Mouse (Mus musculus) layer of hippocampus, adult 11-12 months (tissue): ENCODE measurements around the gene Pknox2.

Experiments used
- DNase-seq: peaks from one replicate; pipeline ENCODE4 v3.0.0; 2022; ENCODE audit warnings: low spot score

Pknox2 gene

GRCm38 (mm10) chr9:36985233-36985632 is 162.0 kb downstream of the Pknox2 start:
- DNase-seq, result peak; percentile 62

DNA sequence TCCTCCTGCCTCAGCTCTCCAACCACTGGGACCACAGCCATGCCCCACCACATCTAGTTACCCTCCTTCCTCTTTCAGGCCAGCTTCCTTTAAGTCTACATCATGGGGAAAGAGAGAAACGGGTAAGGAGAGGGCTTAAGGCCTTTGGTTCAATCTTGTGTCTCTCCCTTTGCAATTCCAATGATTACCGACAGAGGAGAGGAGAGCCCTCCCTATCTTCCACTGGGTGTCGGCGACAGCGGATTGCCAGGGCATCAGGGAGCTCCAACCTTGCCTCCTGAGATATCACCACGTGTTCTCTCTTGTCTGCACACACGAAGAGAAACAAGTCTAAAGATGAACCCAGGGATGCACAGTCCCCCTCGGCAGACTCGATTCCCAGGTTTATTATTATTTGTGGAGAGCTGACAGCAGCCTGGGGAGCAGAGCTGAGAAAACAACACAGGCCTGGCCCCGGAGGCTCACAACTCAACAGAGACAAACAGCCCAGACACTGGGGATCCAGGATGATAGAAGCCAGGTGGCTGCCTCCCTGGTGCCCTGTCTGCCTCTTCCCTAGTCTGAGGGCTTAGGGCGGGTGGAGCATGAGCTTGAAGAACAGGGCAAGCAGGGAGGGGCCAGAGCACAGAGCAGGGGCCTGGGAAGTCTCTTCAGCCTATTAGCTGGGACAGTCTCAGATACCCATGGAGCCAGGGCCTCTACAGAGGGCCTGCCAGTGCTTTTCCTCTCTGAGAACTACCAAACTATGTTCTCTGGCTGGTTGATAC is 170.4 kb downstream of the Pknox2 start:
- no peak for DNase-seq

- DNase-seq, result peak; percentile 75
These were observed 173.6 kb downstream of the Pknox2 start for GRCm38 (mm10) chr9:36973486-36974227.

- no peak for DNase-seq
These were observed 175.1 kb downstream of the Pknox2 start for GRCm38 (mm10) chr9:36972089-36972488.

DNA sequence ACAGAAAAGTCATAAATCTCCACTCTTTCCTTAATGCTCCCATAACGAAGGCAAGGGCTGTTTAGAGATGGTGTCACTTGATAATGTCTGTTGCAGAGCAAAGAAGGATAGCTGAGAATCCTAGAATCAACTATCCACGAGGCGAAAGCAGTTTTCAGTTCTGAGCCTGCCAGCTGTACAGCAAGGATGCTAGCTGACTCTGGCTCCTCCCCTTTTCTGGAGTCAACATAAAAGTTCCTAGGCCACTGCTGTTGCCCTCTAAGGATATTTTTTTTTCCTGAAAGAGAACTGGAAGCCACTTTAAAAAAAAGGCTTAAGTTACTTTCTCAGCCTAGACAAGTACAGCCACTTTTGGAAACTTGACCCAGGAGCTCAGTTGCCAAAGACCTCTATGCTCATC is 176.1 kb downstream of the Pknox2 start:
- DNase-seq, result no peak

GRCm38 (mm10) chr9:36970651-36971050 is 176.6 kb downstream of the Pknox2 start:
- DNase-seq, result peak; percentile 93

DNA sequence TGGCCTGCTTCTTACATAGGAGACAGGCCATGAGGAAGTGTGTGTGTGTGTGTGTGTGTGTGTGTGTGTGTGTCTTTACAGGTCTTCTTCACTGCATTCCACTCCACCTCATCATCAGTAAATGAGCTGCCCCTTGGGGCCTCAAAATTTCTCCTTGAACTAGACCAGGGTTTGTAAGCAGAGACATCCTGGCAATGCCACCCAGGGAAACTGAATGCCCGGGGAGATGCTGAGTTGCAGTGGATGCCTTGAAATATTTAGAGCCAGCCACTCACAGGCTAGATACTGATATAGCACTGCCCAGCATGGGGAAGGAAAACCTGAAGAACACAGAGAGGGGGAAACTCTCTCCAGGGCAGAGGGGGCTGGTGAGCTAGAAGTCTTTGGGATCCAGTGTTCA is 178.1 kb downstream of the Pknox2 start:
- DNase-seq, result no peak

GRCm38 (mm10) chr9:36968713-36969112 is 178.5 kb downstream of the Pknox2 start:
- DNase-seq, result peak; percentile 58

DNA sequence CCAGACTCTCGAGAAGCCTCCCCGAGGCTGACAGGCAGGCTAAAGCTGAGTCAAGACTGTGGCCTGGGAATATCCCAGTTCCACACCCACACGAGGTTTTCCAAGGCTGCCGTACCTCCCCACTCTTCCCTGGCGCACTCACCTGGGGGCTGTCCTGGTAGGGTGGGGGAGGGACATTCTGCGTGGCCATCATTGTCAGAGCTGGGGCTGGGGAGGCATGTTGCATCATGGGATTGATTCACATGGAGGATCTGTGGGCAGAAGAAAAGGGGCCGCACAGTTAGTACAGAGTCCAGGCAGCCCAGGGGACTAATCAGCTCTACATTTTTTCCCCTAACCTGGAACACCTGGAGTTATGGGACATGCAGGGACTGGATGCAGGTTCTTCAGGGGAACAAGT is 179.0 kb downstream of the Pknox2 start:
- no peak for DNase-seq

GRCm38 (mm10) chr9:36965720-36966119 is 181.5 kb downstream of the Pknox2 start:
- no peak for DNase-seq

DNA sequence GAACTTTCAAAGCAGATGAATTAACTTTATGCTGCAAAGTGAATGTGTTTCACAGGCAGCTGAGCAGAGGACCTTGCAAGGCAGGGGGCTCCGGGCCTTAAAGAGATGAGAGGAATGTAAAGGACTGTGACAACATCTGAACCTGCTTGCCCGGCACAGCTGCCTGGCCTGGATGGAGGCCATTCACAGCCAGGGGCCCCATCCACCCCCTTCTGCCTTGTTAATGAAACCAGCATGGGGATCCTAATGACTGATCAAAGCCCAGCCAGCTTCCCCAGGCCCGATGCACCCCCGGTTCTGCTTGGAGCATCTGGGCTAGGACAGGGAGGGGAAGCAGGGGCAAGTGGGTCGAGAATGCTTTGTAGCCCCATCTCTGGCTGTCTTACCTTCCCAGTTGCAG is 183.0 kb downstream of the Pknox2 start:
- no peak for DNase-seq

- DNase-seq, result no peak
These were observed 183.7 kb downstream of the Pknox2 start for GRCm38 (mm10) chr9:36963512-36963911.

- no peak for DNase-seq
These were observed 185.3 kb downstream of the Pknox2 start for GRCm38 (mm10) chr9:36961874-36962273.

GRCm38 (mm10) chr9:36961153-36961552 is 186.1 kb downstream of the Pknox2 start:
- no peak for DNase-seq

DNA sequence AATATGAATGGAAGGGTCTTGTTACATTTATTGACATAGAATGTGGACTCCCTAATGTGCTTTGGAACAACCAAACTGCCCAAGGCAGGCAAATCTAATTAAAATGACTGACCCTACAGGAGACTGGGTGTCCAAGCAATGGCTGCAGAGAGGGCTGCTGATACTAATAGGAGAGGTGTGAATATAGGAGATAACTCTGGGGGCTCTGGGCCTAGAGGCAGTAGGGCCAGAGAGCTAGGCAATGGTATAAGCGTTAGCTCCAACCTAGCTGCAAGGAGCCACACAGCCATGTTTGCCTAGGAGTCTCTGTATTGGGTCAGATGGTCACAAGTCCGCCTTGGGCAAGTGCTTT is 196.1 kb downstream of the Pknox2 start:
- DNase-seq, result no peak

- no peak for DNase-seq
These were observed 196.7 kb downstream of the Pknox2 start for GRCm38 (mm10) chr9:36950271-36951132.

DNA sequence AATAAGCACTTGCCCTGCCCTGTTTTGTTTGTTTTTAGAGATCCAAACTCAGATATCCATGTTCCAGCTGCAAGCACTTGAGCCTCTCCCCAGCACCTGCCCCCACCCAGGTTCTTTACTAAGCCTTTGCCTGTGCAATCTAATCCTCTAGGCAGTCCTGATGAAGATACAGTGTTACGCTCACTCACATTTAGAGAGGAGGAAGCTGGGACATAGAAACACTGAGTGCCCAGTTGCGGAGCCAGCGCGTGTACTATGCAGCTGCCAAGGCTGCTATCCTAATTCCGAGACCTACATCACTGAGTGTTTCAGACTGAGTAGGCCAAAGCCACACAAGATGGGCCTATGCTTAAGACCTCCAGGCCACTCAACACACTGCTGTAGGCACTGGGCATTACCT is 199.0 kb downstream of the Pknox2 start:
- DNase-seq, result no peak

DNA sequence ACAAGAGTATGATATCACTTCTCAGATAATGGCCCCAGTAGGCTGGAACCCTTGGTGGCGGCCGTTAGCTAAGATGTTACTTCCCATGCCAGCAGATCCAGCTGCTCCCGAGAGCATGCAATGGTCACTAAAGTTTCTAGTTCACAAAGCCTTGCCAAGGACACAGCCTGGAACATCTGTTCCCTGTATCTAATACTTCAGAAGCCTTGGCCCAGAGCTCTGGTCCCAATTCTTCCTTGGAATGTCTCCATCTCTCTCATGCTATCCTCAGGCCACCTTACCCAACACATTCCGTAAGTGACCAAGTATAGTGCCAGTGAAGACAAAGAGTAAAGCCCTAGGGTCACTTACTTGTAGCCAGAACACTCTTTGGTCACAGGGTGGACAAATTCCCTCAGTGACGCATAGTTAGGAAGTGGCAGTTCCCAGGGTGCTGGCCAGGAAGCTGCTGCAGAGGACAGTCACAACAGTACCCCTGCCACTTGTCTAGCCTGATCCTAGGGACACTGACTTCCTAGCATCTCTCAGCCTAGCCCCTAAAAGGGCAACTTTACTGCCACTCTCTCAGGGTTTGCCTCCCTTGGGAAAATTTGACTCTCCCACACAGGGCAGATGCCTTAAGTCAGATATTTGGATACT is 200.0 kb downstream of the Pknox2 start:
- no peak for DNase-seq

GRCm38 (mm10) chr9:36944843-36945242 is 202.4 kb downstream of the Pknox2 start:
- DNase-seq, result peak; percentile 77

- no peak for DNase-seq
These were observed 204.6 kb downstream of the Pknox2 start for GRCm38 (mm10) chr9:36942561-36942960.

DNA sequence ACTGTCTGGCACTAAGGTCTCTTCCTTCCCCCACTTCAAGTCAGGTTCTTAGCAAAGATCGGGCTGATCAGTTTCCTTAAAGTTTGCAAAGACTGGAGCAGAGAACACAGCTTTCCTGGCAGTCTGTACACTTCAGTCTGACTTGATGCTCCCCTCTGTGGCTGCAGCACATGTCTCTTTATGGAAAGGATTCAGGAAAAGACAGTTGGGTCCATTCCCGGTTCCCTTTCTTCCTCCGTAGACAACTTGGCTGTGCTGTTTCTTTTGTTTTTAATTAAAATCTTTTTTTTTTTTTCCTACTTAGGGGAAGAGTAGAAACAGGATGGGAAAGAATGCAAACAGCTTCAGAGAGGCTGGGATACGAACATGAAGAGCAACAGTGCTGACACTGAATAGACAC is 205.1 kb downstream of the Pknox2 start:
- DNase-seq, result no peak

DNA sequence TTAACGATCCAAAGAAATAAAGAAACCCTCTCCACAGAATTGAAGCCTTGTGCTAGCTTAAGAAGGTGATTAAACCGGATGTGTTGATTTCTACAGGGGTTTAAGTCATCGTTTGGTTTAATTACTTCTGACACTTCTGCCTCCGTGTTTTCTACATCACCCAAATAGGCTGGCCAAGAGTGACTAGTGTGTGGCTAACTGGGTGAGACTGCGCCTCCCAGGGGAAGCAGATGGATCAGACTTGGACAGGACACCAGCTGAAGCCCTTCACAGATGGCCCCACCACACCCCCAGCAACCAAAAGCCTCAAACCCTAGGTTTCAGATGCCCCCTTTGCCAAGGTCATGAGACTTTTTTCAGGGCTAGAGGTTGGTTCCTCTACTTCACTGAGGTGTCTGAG is 205.6 kb downstream of the Pknox2 start:
- no peak for DNase-seq
